Mouse (Mus musculus): ENCODE measurements around the gene Rabgap1l.

DNA sequence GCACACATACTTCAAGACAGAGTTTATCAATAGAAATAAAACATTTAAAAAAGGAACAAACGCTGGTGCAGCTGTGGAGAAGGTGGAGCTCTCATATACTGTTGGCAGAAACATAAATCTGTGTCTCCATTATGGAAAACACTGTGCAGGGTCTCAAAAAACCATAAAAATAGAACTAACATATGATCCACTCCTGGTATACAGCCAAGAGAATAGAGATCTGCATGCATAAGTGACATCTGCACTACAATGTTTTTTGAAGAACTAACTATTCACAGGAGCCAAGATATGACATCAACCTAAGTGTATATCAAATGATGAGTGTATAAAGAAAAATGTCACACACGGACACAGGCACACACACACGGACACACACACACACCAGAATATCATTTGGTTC, 426.4 kb downstream of the Rabgap1l start:
- no peak for TF ChIP-seq CTCF (IDR thresholded peaks at IDR 0.05)
- no peak for TF ChIP-seq EP300 (IDR thresholded peaks at IDR 0.05)
